Mouse (Mus musculus) R1 (cell line): ENCODE data around the gene Mrps7.

ENCODE experiments used
- DNase-seq: peaks from one replicate; pipeline ENCODE4 v3.0.0-alpha.2; 2018; ENCODE audit warnings: low read depth, low spot score

Mrps7 gene

GRCm38 (mm10) chr11:115627705-115628464 lies 24.2 kb downstream of the Mrps7 start, which contains the start of gene Slc25a19:
Gene Slc25a19, minus strand, starts transcription at chr11:115628295.
- peak; percentile 100 for DNase-seq

GRCm38 (mm10) chr11:115628465-115629101 lies 24.9 kb downstream of the Mrps7 start:
- DNase-seq, result peak; percentile 53

- peak; percentile 44 for DNase-seq
Observed at GRCm38 (mm10) chr11:115629734-115630531, 26.2 kb downstream of the Mrps7 start.

- DNase-seq, result peak; percentile 89
Observed at GRCm38 (mm10) chr11:115630532-115631504, 27.1 kb downstream of the Mrps7 start.

- peak; percentile 91 for DNase-seq
Observed at GRCm38 (mm10) chr11:115631505-115631890, 27.8 kb downstream of the Mrps7 start.

GRCm38 (mm10) chr11:115632247-115632646 lies 28.5 kb downstream of the Mrps7 start:
- DNase-seq, result no peak

- no peak for DNase-seq
Observed at GRCm38 (mm10) chr11:115632862-115633261, 29.1 kb downstream of the Mrps7 start.

- no peak for DNase-seq
Observed at GRCm38 (mm10) chr11:115634109-115634508, 30.4 kb downstream of the Mrps7 start.

- DNase-seq, result peak; percentile 63
Observed at GRCm38 (mm10) chr11:115635041-115635440, 31.3 kb downstream of the Mrps7 start.

GRCm38 (mm10) chr11:115635484-115635883 lies 31.8 kb downstream of the Mrps7 start:
- DNase-seq, result peak; percentile 71

- peak; percentile 52 for DNase-seq
Observed at GRCm38 (mm10) chr11:115636960-115637359, 33.2 kb downstream of the Mrps7 start.

GRCm38 (mm10) chr11:115638498-115639409 lies 35.0 kb downstream of the Mrps7 start:
- peak; percentile 95 for DNase-seq

- no peak for DNase-seq
Observed at GRCm38 (mm10) chr11:115639540-115639939, 35.8 kb downstream of the Mrps7 start.

GRCm38 (mm10) chr11:115640311-115640828 lies 36.6 kb downstream of the Mrps7 start:
- no peak for DNase-seq

GRCm38 (mm10) chr11:115640978-115641663 lies 37.4 kb downstream of the Mrps7 start:
- DNase-seq, result peak; percentile 53

- DNase-seq, result no peak
Observed at GRCm38 (mm10) chr11:115641664-115642036, 37.9 kb downstream of the Mrps7 start.

GRCm38 (mm10) chr11:115642705-115643104 lies 39.0 kb downstream of the Mrps7 start:
- no peak for DNase-seq

- DNase-seq, result peak; percentile 44
Observed at GRCm38 (mm10) chr11:115643265-115643664, 39.5 kb downstream of the Mrps7 start.

- DNase-seq, result peak; percentile 52
Observed at GRCm38 (mm10) chr11:115644308-115644707, 40.6 kb downstream of the Mrps7 start.
